Mouse (Mus musculus): Measurements from ENCODE around the gene B3galnt2. TPM values are rescaled to one million over a fixed set of nuclear protein-coding genes. Genes with fewer than 3 reads are reported as not detected.

The B3galnt2 gene
- 39.8 and 46.3 TPM in 2 replicates for polyA plus RNA-seq (2015; fragmentation: Nextera tagmentation; extraction: Ambion mirVana)

GRCm38 (mm10) chr13:13953874-13954832, at the start of gene B3galnt2:
Gene B3galnt2 (plus strand): TSS chr13:13954469.
- Histone ChIP-seq H3K36me3 (ENCODE audit: insufficient read depth, low read length) (no peaks in the 10 kb centered on the region), H3K27ac (ENCODE audit: low read length) (peak within 1 kb of the TSS; percentile 92), H3K9ac (replicated peaks; ENCODE audit: low read length) (peak within 1 kb of the TSS; percentile 77), H3K4me3 (ENCODE audit: low read length) (peak within 1 kb of the TSS; percentile 78), H3K4me1 (ENCODE audit: insufficient read depth, low read length) (peaks cover 16% of the 10 kb centered on the region), H3K9me3 (ENCODE audit: low read length) (no peaks in the 10 kb centered on the region), H3K27me3 (ENCODE audit: insufficient read depth, low read length) (no peaks in the 10 kb centered on the region), H3K4me2 (replicated peaks; ENCODE audit: low read depth, low read length) (peak within 1 kb of the TSS; percentile 87)
- peak; percentile 100 for ATAC-seq (ENCODE audit: low FRiP score, low TSS enrichment)
- WGBS: under 1% methylated on average over 68 of the region's 78 CpGs

DNA sequence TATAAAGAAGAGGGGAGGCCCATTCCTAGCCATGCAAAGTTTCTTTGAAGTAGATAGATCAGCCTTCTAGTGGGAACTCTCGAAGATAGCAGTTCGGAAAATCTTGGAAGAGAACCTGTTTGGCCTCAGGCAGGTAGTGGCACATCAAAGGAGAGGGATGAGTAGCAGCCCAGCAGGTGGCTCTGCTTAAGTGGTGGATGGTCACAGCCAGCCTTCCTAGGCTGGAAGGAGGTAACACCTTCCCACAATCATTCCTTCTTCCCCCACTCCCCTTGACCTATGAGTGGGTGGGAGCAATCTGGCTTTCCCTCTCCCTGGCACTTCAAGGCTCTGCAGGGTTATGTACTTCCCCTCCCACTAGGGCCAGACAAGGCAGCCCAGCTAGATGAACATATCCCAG, 42.9 kb upstream of the B3galnt2 start:
- no peaks in the 10 kb centered on the region for H3K4me1 ChIP-seq (ENCODE audit: insufficient read depth, low read length)
- no peaks in the 10 kb centered on the region for H3K9me3 ChIP-seq (ENCODE audit: low read length)
- no peaks in the 10 kb centered on the region for H3K36me3 ChIP-seq (ENCODE audit: insufficient read depth, low read length)
- H3K4me2 ChIP-seq (replicated peaks; ENCODE audit: low read depth, low read length): no peak overlapping the region
- ATAC-seq (ENCODE audit: low FRiP score, low TSS enrichment): no peak
- no peak overlapping the region for H3K9ac ChIP-seq (replicated peaks; ENCODE audit: low read length)
- no peak overlapping the region for H3K27ac ChIP-seq (ENCODE audit: low read length)
- WGBS: 30% methylated on average over 2 of the region's 2 CpGs
- H3K4me3 ChIP-seq (ENCODE audit: low read length): no peak overlapping the region
- no peaks in the 10 kb centered on the region for H3K27me3 ChIP-seq (ENCODE audit: insufficient read depth, low read length)

DNA sequence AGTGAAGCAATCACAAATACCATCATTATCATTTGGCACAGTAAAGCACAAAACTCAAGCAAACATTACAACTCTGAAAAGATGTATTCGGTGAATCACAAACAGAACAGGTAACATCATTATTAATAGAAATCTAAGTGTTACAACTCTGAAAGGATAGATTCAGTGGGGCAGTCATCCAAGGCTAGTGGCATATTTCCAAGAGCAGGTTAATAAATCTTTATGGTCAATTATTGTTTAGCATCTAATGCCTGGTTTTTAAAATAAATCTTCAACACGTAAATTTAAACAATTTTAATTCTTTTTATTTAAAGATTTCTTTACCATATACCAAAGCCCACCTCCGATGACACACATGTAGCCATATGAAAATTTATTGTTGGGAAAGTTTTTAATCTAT, 34.9 kb upstream of the B3galnt2 start:
- no peaks in the 10 kb centered on the region for H3K36me3 ChIP-seq (ENCODE audit: insufficient read depth, low read length)
- H3K27me3 ChIP-seq (ENCODE audit: insufficient read depth, low read length): no peaks in the 10 kb centered on the region
- H3K4me3 ChIP-seq (ENCODE audit: low read length): no peak overlapping the region
- H3K4me1 ChIP-seq (ENCODE audit: insufficient read depth, low read length): no peaks in the 10 kb centered on the region
- 89% methylated on average over 3 of the region's 3 CpGs for WGBS
- no peak overlapping the region for H3K4me2 ChIP-seq (replicated peaks; ENCODE audit: low read depth, low read length)
- H3K9me3 ChIP-seq (ENCODE audit: low read length): no peaks in the 10 kb centered on the region
- no peak overlapping the region for H3K27ac ChIP-seq (ENCODE audit: low read length)
- no peak overlapping the region for H3K9ac ChIP-seq (replicated peaks; ENCODE audit: low read length)
- ATAC-seq (ENCODE audit: low FRiP score, low TSS enrichment): no peak

DNA sequence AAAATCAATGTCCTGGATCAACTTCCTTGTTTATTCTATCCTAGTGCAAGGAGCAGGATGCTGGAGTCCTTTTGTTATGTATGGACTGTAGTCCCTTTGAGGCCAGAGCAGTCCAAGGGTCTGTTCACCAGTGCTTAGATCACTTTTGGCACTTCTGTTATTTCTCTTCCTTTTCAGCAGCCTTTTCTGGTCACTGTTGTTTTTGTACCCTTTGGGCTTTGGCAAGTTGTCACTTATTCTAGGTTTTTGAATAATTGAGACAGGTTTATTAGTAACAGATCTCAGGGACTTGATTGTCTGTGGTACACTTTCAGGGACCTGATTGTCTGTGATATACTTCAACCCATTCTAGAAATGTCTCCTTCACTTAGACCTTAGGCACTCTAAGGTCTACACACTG, 31.7 kb upstream of the B3galnt2 start:
- H3K27ac ChIP-seq (ENCODE audit: low read length): no peak overlapping the region
- H3K4me2 ChIP-seq (replicated peaks; ENCODE audit: low read depth, low read length): no peak overlapping the region
- H3K9ac ChIP-seq (replicated peaks; ENCODE audit: low read length): no peak overlapping the region
- no peaks in the 10 kb centered on the region for H3K36me3 ChIP-seq (ENCODE audit: insufficient read depth, low read length)
- no peak for ATAC-seq (ENCODE audit: low FRiP score, low TSS enrichment)
- H3K4me1 ChIP-seq (ENCODE audit: insufficient read depth, low read length): no peaks in the 10 kb centered on the region
- H3K4me3 ChIP-seq (ENCODE audit: low read length): no peak overlapping the region
- H3K27me3 ChIP-seq (ENCODE audit: insufficient read depth, low read length): no peaks in the 10 kb centered on the region
- no peaks in the 10 kb centered on the region for H3K9me3 ChIP-seq (ENCODE audit: low read length)

DNA sequence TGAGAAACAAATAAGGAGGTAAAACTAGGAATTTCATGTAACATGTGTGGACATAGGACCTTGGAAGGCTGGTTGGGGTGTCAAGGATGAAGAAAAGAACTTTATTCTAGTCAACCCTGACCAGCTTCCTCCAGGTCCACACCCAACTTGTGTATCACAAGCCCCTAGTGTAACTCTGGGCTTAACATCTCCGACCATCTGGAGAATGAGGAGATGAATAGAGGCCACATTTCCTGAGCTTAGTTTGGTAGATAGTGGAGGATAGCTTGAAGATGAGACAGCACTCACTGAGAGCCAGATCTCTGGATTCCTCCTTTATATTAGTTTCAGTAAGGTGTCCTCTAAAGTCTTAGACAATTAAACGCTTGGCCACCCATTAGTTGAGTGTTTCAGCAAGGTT, 24.3 kb upstream of the B3galnt2 start:
- no peaks in the 10 kb centered on the region for H3K27me3 ChIP-seq (ENCODE audit: insufficient read depth, low read length)
- H3K4me1 ChIP-seq (ENCODE audit: insufficient read depth, low read length): no peaks in the 10 kb centered on the region
- H3K9me3 ChIP-seq (ENCODE audit: low read length): no peaks in the 10 kb centered on the region
- no peak overlapping the region for H3K27ac ChIP-seq (ENCODE audit: low read length)
- WGBS: 84% methylated on average over 2 of the region's 2 CpGs
- no peak for ATAC-seq (ENCODE audit: low FRiP score, low TSS enrichment)
- no peak overlapping the region for H3K4me2 ChIP-seq (replicated peaks; ENCODE audit: low read depth, low read length)
- H3K36me3 ChIP-seq (ENCODE audit: insufficient read depth, low read length): no peaks in the 10 kb centered on the region
- H3K4me3 ChIP-seq (ENCODE audit: low read length): no peak overlapping the region
- no peak overlapping the region for H3K9ac ChIP-seq (replicated peaks; ENCODE audit: low read length)

DNA sequence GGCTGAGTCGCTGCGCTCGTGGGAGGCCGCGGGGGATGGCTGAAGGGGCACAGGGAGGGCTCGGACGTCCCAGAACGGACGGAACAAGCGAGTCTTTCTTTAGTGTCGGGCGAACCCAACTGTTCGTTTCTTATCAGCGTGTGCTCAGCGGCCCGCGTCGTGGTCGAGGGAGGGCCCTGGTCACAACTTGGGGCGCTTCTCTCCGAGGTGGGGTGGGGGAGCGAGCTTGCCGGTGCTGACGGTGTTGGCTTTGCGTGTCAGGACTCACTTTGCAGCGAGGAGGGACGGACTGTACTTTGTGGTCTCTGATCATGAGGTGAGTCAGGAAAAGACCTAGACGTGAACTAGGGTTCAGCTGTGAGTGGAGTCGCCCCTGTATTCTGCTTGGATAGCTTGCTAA, 662 bp downstream of the B3galnt2 start:
- under 1% methylated on average over 29 of the region's 29 CpGs for WGBS
- Histone ChIP-seq H3K4me1 (ENCODE audit: insufficient read depth, low read length) (peaks cover 16% of the 10 kb centered on the region), H3K4me2 (replicated peaks; ENCODE audit: low read depth, low read length) (peak overlapping the region; percentile 68), H3K9ac (replicated peaks; ENCODE audit: low read length) (peak overlapping the region; percentile 77), H3K9me3 (ENCODE audit: low read length) (no peaks in the 10 kb centered on the region), H3K4me3 (ENCODE audit: low read length) (peak overlapping the region; percentile 78), H3K27ac (ENCODE audit: low read length) (peak overlapping the region; percentile 76), H3K27me3 (ENCODE audit: insufficient read depth, low read length) (no peaks in the 10 kb centered on the region), H3K36me3 (ENCODE audit: insufficient read depth, low read length) (no peaks in the 10 kb centered on the region)
- no peak for ATAC-seq (ENCODE audit: low FRiP score, low TSS enrichment)

DNA sequence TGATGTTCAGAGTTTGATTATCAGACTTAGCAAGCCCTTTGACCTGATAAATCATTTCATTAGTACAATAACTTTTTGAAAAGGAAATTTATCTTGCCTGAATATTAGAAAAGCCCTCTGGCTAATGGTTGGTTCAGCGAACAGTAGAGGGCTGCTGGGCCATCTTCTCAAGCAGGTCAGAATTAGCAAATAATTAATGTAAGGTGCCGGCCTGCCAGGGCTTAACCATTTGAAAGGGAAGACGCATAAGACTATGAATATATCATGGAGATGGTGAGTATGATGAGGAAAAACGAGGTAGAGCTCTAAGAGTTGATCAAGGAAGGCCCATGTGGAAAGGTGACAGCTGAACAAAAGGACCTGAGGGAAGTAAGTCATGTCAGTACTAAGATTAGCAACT, 2.4 kb downstream of the B3galnt2 start:
- H3K4me3 ChIP-seq (ENCODE audit: low read length): no peak overlapping the region
- no peaks in the 10 kb centered on the region for H3K36me3 ChIP-seq (ENCODE audit: insufficient read depth, low read length)
- no peak overlapping the region for H3K27ac ChIP-seq (ENCODE audit: low read length)
- peaks cover 16% of the 10 kb centered on the region for H3K4me1 ChIP-seq (ENCODE audit: insufficient read depth, low read length)
- no peaks in the 10 kb centered on the region for H3K9me3 ChIP-seq (ENCODE audit: low read length)
- H3K27me3 ChIP-seq (ENCODE audit: insufficient read depth, low read length): no peaks in the 10 kb centered on the region
- no peak overlapping the region for H3K4me2 ChIP-seq (replicated peaks; ENCODE audit: low read depth, low read length)
- H3K9ac ChIP-seq (replicated peaks; ENCODE audit: low read length): no peak overlapping the region
- WGBS: 75% methylated on average over 4 of the region's 4 CpGs
- no peak for ATAC-seq (ENCODE audit: low FRiP score, low TSS enrichment)

DNA sequence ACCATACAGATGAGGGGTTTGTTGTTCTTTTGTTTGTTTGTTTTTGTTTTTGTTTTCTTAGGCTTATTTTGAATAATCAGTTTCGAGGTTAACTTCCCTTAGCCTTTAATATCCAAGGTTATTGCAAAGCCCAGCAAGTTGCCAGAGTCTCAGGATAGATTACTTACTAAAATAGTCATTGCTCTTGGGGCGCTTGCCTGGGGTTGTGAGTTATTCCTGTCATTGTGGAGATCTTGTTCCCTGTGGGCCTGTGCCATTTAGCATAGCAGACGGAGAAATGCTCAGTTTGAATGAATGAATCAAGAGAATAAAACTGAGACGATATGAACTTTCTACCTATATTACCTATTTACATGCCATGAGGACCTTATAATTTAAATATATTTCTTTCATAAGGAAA, 5.9 kb downstream of the B3galnt2 start:
- Histone ChIP-seq H3K36me3 (ENCODE audit: insufficient read depth, low read length) (no peaks in the 10 kb centered on the region), H3K9ac (replicated peaks; ENCODE audit: low read length) (no peak overlapping the region), H3K9me3 (ENCODE audit: low read length) (no peaks in the 10 kb centered on the region), H3K27me3 (ENCODE audit: insufficient read depth, low read length) (no peaks in the 10 kb centered on the region), H3K27ac (ENCODE audit: low read length) (no peak overlapping the region), H3K4me2 (replicated peaks; ENCODE audit: low read depth, low read length) (no peak overlapping the region), H3K4me3 (ENCODE audit: low read length) (no peak overlapping the region), H3K4me1 (ENCODE audit: insufficient read depth, low read length) (peaks cover 12% of the 10 kb centered on the region)
- ATAC-seq (ENCODE audit: low FRiP score, low TSS enrichment): no peak
- WGBS: 91% methylated on average over 4 of the region's 4 CpGs

DNA sequence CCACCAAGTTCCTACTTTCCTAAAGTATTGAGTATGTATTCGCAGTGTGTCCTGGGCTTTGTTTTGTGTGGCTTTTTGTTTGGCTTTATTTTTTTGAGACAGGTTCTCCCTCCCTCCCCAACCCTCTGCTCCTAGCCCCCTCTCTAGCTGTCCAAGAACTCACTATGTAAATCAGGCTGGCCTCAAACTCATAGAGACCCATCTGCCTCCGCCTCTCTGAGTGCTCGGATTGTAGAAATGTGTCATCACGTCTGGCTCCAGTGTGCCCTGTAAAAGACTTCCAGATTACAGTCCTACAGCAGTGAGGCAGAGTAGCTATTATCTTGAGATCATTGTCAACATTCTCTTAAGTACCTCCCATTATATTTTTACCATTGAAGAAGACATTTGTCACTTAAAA, 6.8 kb downstream of the B3galnt2 start:
- WGBS: 84% methylated on average over 4 of the region's 4 CpGs
- no peak for ATAC-seq (ENCODE audit: low FRiP score, low TSS enrichment)

GRCm38 (mm10) chr13:13965388-13965964, 11.2 kb downstream of the B3galnt2 start:
- WGBS: 54% methylated on average over 19 of the region's 19 CpGs

More for the DNA sequence above, 6.8 kb downstream of the B3galnt2 start:
- no peak overlapping the region for H3K4me2 ChIP-seq (replicated peaks; ENCODE audit: low read depth, low read length)
- H3K27me3 ChIP-seq (ENCODE audit: insufficient read depth, low read length): no peaks in the 10 kb centered on the region
- no peaks in the 10 kb centered on the region for H3K9me3 ChIP-seq (ENCODE audit: low read length)
- peaks cover 12% of the 10 kb centered on the region for H3K4me1 ChIP-seq (ENCODE audit: insufficient read depth, low read length)
- H3K4me3 ChIP-seq (ENCODE audit: low read length): no peak overlapping the region
- no peak overlapping the region for H3K27ac ChIP-seq (ENCODE audit: low read length)
- H3K9ac ChIP-seq (replicated peaks; ENCODE audit: low read length): no peak overlapping the region
- H3K36me3 ChIP-seq (ENCODE audit: insufficient read depth, low read length): no peaks in the 10 kb centered on the region

More at GRCm38 (mm10) chr13:13965388-13965964, 11.2 kb downstream of the B3galnt2 start:
- H3K27me3 ChIP-seq (ENCODE audit: insufficient read depth, low read length): no peaks in the 10 kb centered on the region
- peaks cover 5% of the 10 kb centered on the region; the same call in 1 of the 2 replicates for H3K4me1 ChIP-seq (ENCODE audit: insufficient read depth, low read length)
- peak; percentile 35; the same call in 1 of the 2 replicates for ATAC-seq (ENCODE audit: low FRiP score, low TSS enrichment)
- no peak overlapping the region for H3K4me3 ChIP-seq (ENCODE audit: low read length)
- no peak overlapping the region for H3K4me2 ChIP-seq (replicated peaks; ENCODE audit: low read depth, low read length)
- H3K9ac ChIP-seq (replicated peaks; ENCODE audit: low read length): no peak overlapping the region
- H3K36me3 ChIP-seq (ENCODE audit: insufficient read depth, low read length): 0 out of 2 replicates have a peak, but pooled peaks cover 3% of the 10 kb centered on the region
- H3K9me3 ChIP-seq (ENCODE audit: low read length): no peaks in the 10 kb centered on the region
- no peak overlapping the region for H3K27ac ChIP-seq (ENCODE audit: low read length)
